In the genomic region with DNA sequence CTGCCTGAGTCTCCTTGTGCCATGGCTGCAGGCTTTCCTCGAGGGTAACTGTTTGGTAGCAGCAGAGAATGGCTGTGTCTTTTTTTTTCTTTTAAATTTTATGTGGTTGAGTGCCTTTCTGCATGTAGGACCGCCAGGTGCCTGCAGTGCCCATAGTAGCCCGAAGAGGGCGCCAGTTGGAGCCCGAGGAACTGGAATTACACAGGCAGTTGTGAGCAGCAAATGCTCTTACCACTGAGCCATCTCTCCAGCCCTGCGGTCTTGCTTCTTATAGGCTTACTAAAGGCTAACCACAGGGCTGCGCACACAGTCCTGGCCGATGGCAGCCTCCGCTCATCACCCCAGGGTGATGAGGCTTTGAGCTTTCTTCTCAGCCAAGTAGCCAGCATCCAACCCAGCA, we compare ENCODE assay signal across 18 mouse cellular contexts. TPM values are rescaled to one million over a fixed set of nuclear protein-coding genes. Genes with fewer than 3 reads are reported as not detected.
DNase-seq lines count a peak whose midpoint lies in the region; ATAC-seq and TF ChIP-seq lines count a peak whose summit lies in the region.
"Had no signal": no experiment of that assay in that cellular context is flagged by ENCODE, and none has a peak within 500 bp of the region (broad histone marks: within the 10 kb centered on the region; RNA-seq: fewer than 3 reads in every experiment).

No protein-coding gene starts in this region.

- no peak overlapping the region for H3K9ac ChIP-seq in kidney, postnatal 0 days (ENCODE audit: low read depth, low read length)
- no peak overlapping the region for H3K9ac ChIP-seq in heart, embryonic 11.5 days (ENCODE audit: low read depth, low read length)
- H3K9ac ChIP-seq: heart, embryonic 15.5 days; limb, embryonic 15.5 days; midbrain, embryonic 12.5 days; neural tube, embryonic 15.5 days had no signal

- no peak for ATAC-seq in kidney, postnatal 0 days (replicated peaks; ENCODE audit: low FRiP score, low read depth)
- ATAC-seq in Patski: no peak
- ATAC-seq in megakaryocyte-erythroid progenitor cell, adult 5-6 weeks (replicated peaks; ENCODE audit: low FRiP score, low TSS enrichment, poor library complexity, severe bottlenecking): peak; percentile 39
- no peak for ATAC-seq in cerebellum, adult (ENCODE audit: insufficient number of reproducible peaks, low FRiP score, low TSS enrichment)
- no peak for ATAC-seq in heart, embryonic 11.5 days (replicated peaks; ENCODE audit: insufficient number of reproducible peaks, low FRiP score, low TSS enrichment)

- no peaks in the 10 kb centered on the region for H3K4me1 ChIP-seq in kidney, postnatal 0 days (replicated peaks; ENCODE audit: insufficient read depth, low read length)
- no peaks in the 10 kb centered on the region for H3K4me1 ChIP-seq in heart, embryonic 11.5 days (ENCODE audit: control insufficient read depth, insufficient read depth, low read length)
- H3K4me1 ChIP-seq: limb, embryonic 15.5 days had no signal

- H3K4me2 ChIP-seq in kidney, postnatal 0 days (ENCODE audit: low read length): no peak overlapping the region
- H3K4me2 ChIP-seq in heart, embryonic 11.5 days: no peak overlapping the region
- H3K4me2 ChIP-seq: heart, embryonic 15.5 days; limb, embryonic 15.5 days; midbrain, embryonic 12.5 days; neural tube, embryonic 15.5 days had no signal

- H3K27me3 ChIP-seq in kidney, postnatal 0 days (ENCODE audit: insufficient read depth, low read length): no peaks in the 10 kb centered on the region
- H3K27me3 ChIP-seq in Patski: no peaks in the 10 kb centered on the region
- H3K27me3 ChIP-seq in heart, embryonic 11.5 days (ENCODE audit: control insufficient read depth, insufficient read depth, low read length): no peaks in the 10 kb centered on the region
- H3K27me3 ChIP-seq: heart, embryonic 15.5 days; limb, embryonic 15.5 days; midbrain, embryonic 12.5 days; neural tube, embryonic 15.5 days had no signal

- intact Hi-C loops in gastrocnemius, postnatal 14 days (cut with DNase I; ENCODE audit: low total_unique reads): no loop called here

- no peaks in the 10 kb centered on the region for H3K36me3 ChIP-seq in kidney, postnatal 0 days (ENCODE audit: insufficient read depth, low read length)
- H3K36me3 ChIP-seq in heart, embryonic 11.5 days (ENCODE audit: control insufficient read depth, insufficient read depth, low read length): no peaks in the 10 kb centered on the region
- H3K36me3 ChIP-seq: G1E; heart, embryonic 15.5 days; limb, embryonic 15.5 days; midbrain, embryonic 12.5 days; neural tube, embryonic 15.5 days had no signal

- in situ Hi-C loops in Patski (cut with MboI; ENCODE audit: low pct_unique_long_range_greater_than_20kb): no loop called here

- peak; percentile 36; the same call in 1 of the 2 replicates for TF ChIP-seq CTCF in kidney, postnatal 0 days (IDR thresholded peaks at IDR 0.05; ENCODE audit: low read depth)
- TF ChIP-seq CTCF in Patski (IDR thresholded peaks at IDR 0.05): peak; percentile 24

- DNase-seq in kidney, postnatal 0 days (ENCODE audit: low spot score): no peak
- no peak for DNase-seq in kidney, adult 8-10 months
- DNase-seq in CD4-positive helper T cell, adult 2 months (ENCODE audit: low read depth, low spot score): peak; percentile 82
- DNase-seq in Patski (ENCODE audit: low read depth, low spot score): no peak
- no peak for DNase-seq in gastrocnemius, postnatal 14 days
- DNase-seq: cerebellum, postnatal 36 days; right cerebral cortex, postnatal 4 days had no signal

- CTCF ChIA-PET in Patski (lab: Charles Lee): no interaction called here

- WGBS in kidney, postnatal 0 days: 83% methylated on average over 9 of the region's 9 CpGs
- WGBS in heart, embryonic 11.5 days (ENCODE audit: insufficient replicate concordance): 68% methylated on average over 9 of the region's 9 CpGs

- POLR2A ChIA-PET in Patski (lab: Charles Lee): no interaction called here

- H3K27ac ChIP-seq in kidney, postnatal 0 days: no peak overlapping the region
- no peak overlapping the region for H3K27ac ChIP-seq in heart, embryonic 11.5 days (ENCODE audit: low read depth, low read length)
- H3K27ac ChIP-seq: heart, embryonic 15.5 days; limb, embryonic 15.5 days; midbrain, embryonic 12.5 days; neural tube, embryonic 15.5 days had no signal

- H3K9me3 ChIP-seq in kidney, postnatal 0 days (replicated peaks; ENCODE audit: low read length): no peaks in the 10 kb centered on the region; the same call in 1 of the 2 replicates
- H3K9me3 ChIP-seq in heart, embryonic 11.5 days (replicated peaks; ENCODE audit: control insufficient read depth, low read length): 0 out of 2 replicates have a peak, but pooled peaks cover 3% of the 10 kb centered on the region
- H3K9me3 ChIP-seq: heart, embryonic 15.5 days; limb, embryonic 15.5 days; midbrain, embryonic 12.5 days; neural tube, embryonic 15.5 days had no signal

- H3K4me3 ChIP-seq in kidney, postnatal 0 days (replicated peaks; ENCODE audit: low read depth, low read length): no peak overlapping the region
- H3K4me3 ChIP-seq in heart, embryonic 11.5 days (ENCODE audit: low read depth, low read length): no peak overlapping the region
- H3K4me3 ChIP-seq: heart, embryonic 15.5 days; limb, embryonic 15.5 days; midbrain, embryonic 12.5 days; neural tube, embryonic 15.5 days had no signal

RNA-seq across cellular contexts. Expression of gene Gm17657, which starts 18.2 kb away (rescaled TPM):
- not detected in 2 replicates for polyA plus RNA-seq in kidney, postnatal 0 days (2015; fragmentation: Nextera tagmentation; extraction: Ambion mirVana)
- polyA plus RNA-seq in Patski (2021): not detected
- not detected in 2 replicates for total RNA-seq in megakaryocyte-erythroid progenitor cell, adult 5-6 weeks (2014; fragmentation: Nextera tagmentation)
- not detected in 2 replicates for total RNA-seq in megakaryocyte-erythroid progenitor cell, adult 5-6 weeks (2017)
- not detected for total RNA-seq in gastrocnemius, postnatal 14 days (2021)
- polyA plus RNA-seq in heart, embryonic 11.5 days (2014; fragmentation: Nextera tagmentation; extraction: Ambion mirVana): not detected in 2 replicates
- total RNA-seq: adrenal gland, postnatal 4 days; gastrocnemius, adult 8-10 months; layer of hippocampus, postnatal 10 days had no signal
- polyA plus RNA-seq: G1E; heart, embryonic 15.5 days; limb, embryonic 15.5 days; midbrain, embryonic 12.5 days; neural tube, embryonic 15.5 days had no signal

RNA-seq across cellular contexts. Expression of gene Tbc1d22b, which starts 18.3 kb away (rescaled TPM):
- 11.9 and 12.0 TPM in 2 replicates for polyA plus RNA-seq in kidney, postnatal 0 days (2015; fragmentation: Nextera tagmentation; extraction: Ambion mirVana)
- polyA plus RNA-seq in Patski (2021): 21.9 TPM
- 15.0 TPM in 2 replicates for total RNA-seq in megakaryocyte-erythroid progenitor cell, adult 5-6 weeks (2014; fragmentation: Nextera tagmentation)
- total RNA-seq in megakaryocyte-erythroid progenitor cell, adult 5-6 weeks (2017): 3.7 and 4.6 TPM in 2 replicates
- 1 to 10 TPM; 8.0 to 8.2 TPM for total RNA-seq in gastrocnemius, postnatal 14 days (2021)
- 10.0 and 12.0 TPM in 2 replicates for polyA plus RNA-seq in heart, embryonic 11.5 days (2014; fragmentation: Nextera tagmentation; extraction: Ambion mirVana)

RNA-seq across cellular contexts. Expression of gene Tmem217, which starts 20.9 kb away (rescaled TPM):
- 0.20 and 0.51 TPM in 2 replicates for polyA plus RNA-seq in kidney, postnatal 0 days (2015; fragmentation: Nextera tagmentation; extraction: Ambion mirVana)
- 0.33 TPM for polyA plus RNA-seq in Patski (2021)
- total RNA-seq in megakaryocyte-erythroid progenitor cell, adult 5-6 weeks (2014; fragmentation: Nextera tagmentation): not detected in 2 replicates
- total RNA-seq in megakaryocyte-erythroid progenitor cell, adult 5-6 weeks (2017): not detected in 2 replicates
- not detected for total RNA-seq in gastrocnemius, postnatal 14 days (2021)
- polyA plus RNA-seq in heart, embryonic 11.5 days (2014; fragmentation: Nextera tagmentation; extraction: Ambion mirVana): 0.13 and 0.32 TPM in 2 replicates
- total RNA-seq: gastrocnemius, adult 8-10 months; layer of hippocampus, postnatal 10 days had no signal
- polyA plus RNA-seq: G1E had no signal

RNA-seq across cellular contexts. Expression of gene Pim1, which starts 40.7 kb away (rescaled TPM):
- 21.3 and 21.6 TPM in 2 replicates for polyA plus RNA-seq in kidney, postnatal 0 days (2015; fragmentation: Nextera tagmentation; extraction: Ambion mirVana)
- 48.0 TPM for polyA plus RNA-seq in Patski (2021)
- total RNA-seq in megakaryocyte-erythroid progenitor cell, adult 5-6 weeks (2014; fragmentation: Nextera tagmentation): 33.2 and 48.8 TPM in 2 replicates
- total RNA-seq in megakaryocyte-erythroid progenitor cell, adult 5-6 weeks (2017): 96.9 and 106 TPM in 2 replicates
- total RNA-seq in gastrocnemius, postnatal 14 days (2021): 10 to 100 TPM; 17.6 to 18.2 TPM
- 23.5 and 27.3 TPM in 2 replicates for polyA plus RNA-seq in heart, embryonic 11.5 days (2014; fragmentation: Nextera tagmentation; extraction: Ambion mirVana)
